Mouse (Mus musculus) lung, embryonic 16.5 days (tissue): ENCODE data around the gene Ankrd50. TPM values are rescaled to one million over a fixed set of nuclear protein-coding genes. Genes with fewer than 3 reads are reported as not detected.

Source experiments
- ATAC-seq: fragments of 200-750 bp; cut with Nextera tagmentation; 2 replicates; pipeline ENCODE4 v1.8.0; 2017; ENCODE audit warnings: low read depth, mild to moderate bottlenecking, moderate library complexity
- H3K27ac ChIP-seq: fragments of 300-500 bp; sonication (generic); 2 replicates; pipeline ENCODE4 v1.5.1; 2014; ENCODE audit warnings: mild to moderate bottlenecking, control low read depth, low read length
- H3K27me3 ChIP-seq: fragments of 300-500 bp; sonication (generic); 2 replicates; pipeline ENCODE4 v1.6.1; 2014; ENCODE audit warnings: low read depth, low read length, mixed read lengths; ENCODE audit not compliant: control insufficient read depth, insufficient read depth
- H3K36me3 ChIP-seq: fragments of 300-500 bp; sonication (generic); 2 replicates; pipeline ENCODE4 v1.6.1; 2014; ENCODE audit warnings: low read length; ENCODE audit not compliant: control insufficient read depth, insufficient read depth
- H3K4me1 ChIP-seq: fragments of 300-500 bp; sonication (generic); replicated peaks from 2 replicates; pipeline ENCODE4 v1.6.1; 2014; ENCODE audit warnings: low read length, mixed read lengths; ENCODE audit not compliant: control insufficient read depth, insufficient read depth
- H3K4me2 ChIP-seq: fragments of 300-500 bp; sonication (generic); 2 replicates; pipeline ENCODE4 v1.6.1; 2014; ENCODE audit warnings: low read depth, low read length, control low read depth
- H3K4me3 ChIP-seq: fragments of 300-500 bp; sonication (generic); 2 replicates; pipeline ENCODE4 v1.5.1; 2014; ENCODE audit warnings: mild to moderate bottlenecking, low read length, control low read depth
- H3K9ac ChIP-seq: fragments of 300-500 bp; sonication (generic); 2 replicates; pipeline ENCODE4 v1.6.1; 2014; ENCODE audit warnings: low read length, control low read depth
- H3K9me3 ChIP-seq: fragments of 300-500 bp; sonication (generic); 2 replicates; pipeline ENCODE4 v1.6.1; 2016; ENCODE audit warnings: low read length; ENCODE audit not compliant: control insufficient read depth
- WGBS: fragments of 180-500 bp; shearing (Covaris S2); extraction: QIAGEN DNeasy Blood & Tissue Kit; methylation state at CpG from one replicate; pipeline ENCODE4 v1.1.7; 2014; 5-methylcytosine and 5-hydroxymethylcytosine counted together
- polyA plus RNA-seq: library from polyadenylated mRNA; unstranded; fragments of >200 nt; fragmentation: Nextera tagmentation; extraction: Ambion mirVana; gene quantifications from 2 replicates; pipeline ENCODE4 v1.2.1, GENCODE M21; 2015

Gene Ankrd50
- polyA plus RNA-seq, 1 experiment from 2014 or later: 17.1 TPM

DNA sequence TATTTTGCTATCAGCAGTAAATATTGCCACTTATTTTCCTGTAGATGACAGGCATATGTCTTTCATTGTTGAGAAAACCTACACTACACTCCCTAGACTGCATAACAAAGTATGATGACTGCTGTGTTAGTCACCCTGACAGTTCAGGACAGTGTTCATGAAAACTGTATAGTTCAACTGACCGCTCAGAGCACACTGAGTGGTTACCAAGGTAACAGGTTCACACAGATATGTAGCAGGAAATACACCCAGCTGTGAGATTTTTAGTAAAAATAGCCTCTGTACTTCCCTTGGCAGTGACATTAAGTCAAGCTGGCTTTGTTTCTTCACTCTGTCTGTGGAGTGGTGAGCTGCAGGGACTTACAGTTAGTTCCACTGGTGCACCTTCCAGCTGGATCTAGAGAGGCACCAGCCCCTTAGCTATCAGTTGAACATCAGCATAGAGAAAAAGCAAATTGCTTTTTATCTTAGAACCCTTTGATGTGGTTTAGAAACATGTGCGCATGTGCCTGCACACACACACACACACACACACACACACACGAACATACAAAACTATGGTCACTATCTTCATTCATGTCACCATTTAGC, 12.2 kb upstream of the Ankrd50 start:
- WGBS: 80% methylated on average over 3 of the region's 3 CpGs
- Histone ChIP-seq H3K27ac (no peak overlapping the region), H3K4me2 (no peak overlapping the region), H3K27me3 (no peaks in the 10 kb centered on the region), H3K4me1 (no peaks in the 10 kb centered on the region), H3K9ac (no peak overlapping the region), H3K36me3 (no peaks in the 10 kb centered on the region), H3K9me3 (no peaks in the 10 kb centered on the region), H3K4me3 (no peak overlapping the region)
- no peak for ATAC-seq

DNA sequence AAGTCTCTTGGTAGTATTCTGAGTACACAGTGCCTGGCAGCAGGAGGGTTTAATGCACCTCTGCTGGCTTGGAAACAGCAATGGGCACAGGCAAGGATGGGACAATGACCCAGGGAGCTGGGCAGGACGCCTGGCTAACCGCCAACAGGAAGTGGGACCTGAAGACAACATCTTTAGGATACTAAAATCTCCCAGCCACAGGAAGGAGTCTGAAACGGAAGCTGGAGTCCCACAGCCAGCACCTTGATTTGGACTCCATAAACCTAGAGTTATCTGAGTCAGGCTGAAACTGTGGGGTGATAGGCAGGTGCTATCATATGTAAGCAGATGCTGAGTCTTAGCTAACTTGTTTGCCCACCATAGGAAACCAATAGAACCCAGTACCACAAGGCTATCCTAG, 7.1 kb upstream of the Ankrd50 start:
- WGBS: 52% methylated on average over 3 of the region's 3 CpGs
- Histone ChIP-seq H3K36me3 (no peaks in the 10 kb centered on the region), H3K4me3 (no peak overlapping the region), H3K4me2 (no peak overlapping the region), H3K9ac (no peak overlapping the region), H3K4me1 (no peaks in the 10 kb centered on the region; the same call in 1 of the 2 replicates), H3K27me3 (no peaks in the 10 kb centered on the region), H3K9me3 (no peaks in the 10 kb centered on the region), H3K27ac (no peak overlapping the region)
- ATAC-seq: no peak

GRCm38 (mm10) chr3:38491236-38491635, 6.6 kb upstream of the Ankrd50 start:
- Histone ChIP-seq H3K4me2 (no peak overlapping the region), H3K9me3 (no peaks in the 10 kb centered on the region), H3K4me1 (no peaks in the 10 kb centered on the region; the same call in 1 of the 2 replicates), H3K27me3 (no peaks in the 10 kb centered on the region), H3K9ac (no peak overlapping the region), H3K27ac (no peak overlapping the region), H3K4me3 (no peak overlapping the region), H3K36me3 (no peaks in the 10 kb centered on the region)
- 74% methylated on average over 3 of the region's 3 CpGs for WGBS
- no peak for ATAC-seq

DNA sequence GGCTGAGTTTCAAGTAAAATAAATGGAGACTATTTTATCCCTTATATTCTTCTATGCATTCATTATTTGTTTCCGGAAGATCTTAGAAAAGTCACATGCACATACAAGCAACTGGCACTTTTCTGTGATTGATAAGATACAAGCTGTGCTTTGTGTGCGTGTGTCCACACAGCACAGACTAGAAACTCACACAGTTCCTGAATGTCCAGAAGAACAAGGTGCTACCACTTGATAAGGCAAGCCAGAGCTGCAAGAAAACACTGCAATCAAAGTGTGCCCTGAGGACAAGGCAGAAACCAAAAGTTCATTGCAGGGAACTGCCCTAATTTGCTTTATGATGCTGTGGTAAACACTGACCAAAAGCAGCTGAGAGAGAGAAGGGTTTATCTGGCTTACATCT, 6.1 kb upstream of the Ankrd50 start:
- no peaks in the 10 kb centered on the region; the same call in 1 of the 2 replicates for H3K4me1 ChIP-seq
- H3K36me3 ChIP-seq: no peaks in the 10 kb centered on the region
- H3K27ac ChIP-seq: no peak overlapping the region
- no peak overlapping the region for H3K4me2 ChIP-seq
- ATAC-seq: no peak
- no peaks in the 10 kb centered on the region for H3K27me3 ChIP-seq
- no peak overlapping the region for H3K9ac ChIP-seq
- H3K9me3 ChIP-seq: no peaks in the 10 kb centered on the region
- H3K4me3 ChIP-seq: no peak overlapping the region
- 56% methylated on average over 2 of the region's 2 CpGs for WGBS

DNA sequence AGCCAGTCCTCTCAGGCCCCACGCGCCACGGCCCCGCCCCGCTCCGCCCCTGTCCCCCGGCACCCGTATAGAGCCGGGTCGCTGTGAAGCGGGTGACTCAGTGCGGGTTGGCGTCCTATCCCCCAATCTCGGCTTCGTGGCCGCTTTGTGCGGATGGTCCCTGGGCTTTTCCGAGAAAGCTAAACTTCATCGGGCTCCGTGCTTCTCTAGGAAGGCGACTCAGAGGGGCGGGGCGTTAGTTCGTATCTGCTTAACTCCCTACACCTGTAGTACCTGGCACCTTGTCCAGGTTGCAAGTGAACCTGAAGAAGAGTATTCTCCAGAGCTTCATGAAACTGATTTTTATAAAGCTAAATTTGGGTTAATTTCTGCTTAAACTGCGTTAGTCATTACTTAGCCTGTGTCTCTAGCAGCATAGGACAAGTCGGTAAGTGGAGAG, 482 bp upstream of the Ankrd50 start:
- ATAC-seq: no peak; the same call in 1 of the 2 replicates
- Histone ChIP-seq H3K36me3 (peaks cover 6% of the 10 kb centered on the region; the same call in 1 of the 2 replicates), H3K9ac (peak overlapping the region; percentile 69), H3K4me2 (peak overlapping the region; percentile 69), H3K9me3 (no peaks in the 10 kb centered on the region), H3K4me3 (peak overlapping the region; percentile 98), H3K4me1 (peaks cover 27% of the 10 kb centered on the region), H3K27ac (peak overlapping the region; percentile 76), H3K27me3 (no peaks in the 10 kb centered on the region)
- WGBS: 3% methylated on average over 26 of the region's 26 CpGs

DNA sequence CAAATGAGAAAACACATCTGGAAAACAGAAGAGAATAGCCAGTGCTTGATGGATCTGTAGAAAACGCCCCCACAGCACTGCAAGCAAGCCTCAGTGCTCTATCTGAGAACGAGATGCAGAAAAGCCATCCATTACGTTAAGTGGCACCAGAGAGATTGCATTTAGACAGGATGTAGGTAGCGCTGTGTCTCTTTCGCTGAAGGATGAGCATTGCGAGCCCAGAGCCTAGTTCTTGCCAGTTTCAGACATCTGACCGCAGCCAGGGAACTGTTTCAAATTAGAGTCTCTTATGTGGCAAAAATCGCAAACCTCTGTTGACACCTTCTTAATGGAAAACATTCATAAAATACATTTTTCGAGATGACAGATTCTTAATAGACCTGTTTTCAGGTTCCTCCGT, 1.1 kb downstream of the Ankrd50 start:
- no peak for ATAC-seq
- H3K9ac ChIP-seq: peak overlapping the region; percentile 99
- no peak overlapping the region for H3K27ac ChIP-seq
- peaks cover 8% of the 10 kb centered on the region; the same call in 1 of the 2 replicates for H3K36me3 ChIP-seq
- peak overlapping the region; percentile 83 for H3K4me2 ChIP-seq
- 15% methylated on average over 10 of the region's 10 CpGs for WGBS
- H3K27me3 ChIP-seq: no peaks in the 10 kb centered on the region
- H3K4me3 ChIP-seq: peak overlapping the region; percentile 98
- peaks cover 32% of the 10 kb centered on the region for H3K4me1 ChIP-seq
- H3K9me3 ChIP-seq: no peaks in the 10 kb centered on the region

DNA sequence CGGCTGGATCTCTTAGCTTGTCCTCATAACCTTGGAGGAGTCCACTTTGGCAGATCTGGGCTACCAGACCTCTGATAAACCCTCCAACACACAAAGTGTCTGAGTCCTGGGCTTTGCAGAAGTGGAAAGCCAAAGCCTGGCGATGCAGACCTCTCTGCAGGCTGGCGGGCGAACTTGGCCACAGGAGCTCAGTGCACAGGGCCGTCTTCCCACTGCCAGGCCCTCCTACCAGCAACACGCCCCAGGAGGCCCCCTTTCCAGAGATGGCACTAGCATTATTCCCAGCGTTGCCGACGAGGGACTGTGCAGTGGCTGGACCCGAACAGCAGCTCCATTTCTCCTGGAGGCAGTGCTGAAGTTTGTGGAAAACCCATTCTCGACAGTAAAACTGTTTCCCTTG, 1.9 kb downstream of the Ankrd50 start:
- H3K36me3 ChIP-seq: peaks cover 8% of the 10 kb centered on the region; the same call in 1 of the 2 replicates
- peaks cover 32% of the 10 kb centered on the region for H3K4me1 ChIP-seq
- no peaks in the 10 kb centered on the region for H3K27me3 ChIP-seq
- no peaks in the 10 kb centered on the region for H3K9me3 ChIP-seq
- H3K4me2 ChIP-seq: peak overlapping the region; percentile 83
- 26% methylated on average over 11 of the region's 11 CpGs for WGBS
- ATAC-seq: no peak
- H3K9ac ChIP-seq: peak overlapping the region; percentile 99
- 0 out of 2 replicates have a peak overlapping the region, but pooled peaks have one; percentile 16 for H3K27ac ChIP-seq
- peak overlapping the region; percentile 98 for H3K4me3 ChIP-seq

DNA sequence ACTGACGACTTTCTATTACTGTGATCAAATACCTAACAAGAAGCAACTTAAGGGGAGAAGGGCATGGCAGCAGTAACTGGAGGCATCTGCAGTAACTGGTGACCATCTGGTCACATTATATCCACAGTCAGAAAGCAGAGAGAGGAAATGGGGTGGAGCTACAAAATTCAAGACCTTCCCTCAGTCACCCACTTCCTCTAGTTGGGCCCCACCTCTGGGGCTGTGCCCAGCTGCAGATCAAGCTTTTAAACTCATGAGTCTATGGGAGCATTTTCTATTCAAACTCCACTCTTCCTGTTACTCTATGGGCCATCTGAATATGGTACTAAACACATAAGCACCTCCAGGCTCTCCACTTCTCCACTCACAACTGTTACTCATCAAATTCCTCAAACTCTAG, 3.5 kb downstream of the Ankrd50 start:
- H3K4me3 ChIP-seq: peak overlapping the region; percentile 27; the same call in 1 of the 2 replicates
- no peak for ATAC-seq

DNA sequence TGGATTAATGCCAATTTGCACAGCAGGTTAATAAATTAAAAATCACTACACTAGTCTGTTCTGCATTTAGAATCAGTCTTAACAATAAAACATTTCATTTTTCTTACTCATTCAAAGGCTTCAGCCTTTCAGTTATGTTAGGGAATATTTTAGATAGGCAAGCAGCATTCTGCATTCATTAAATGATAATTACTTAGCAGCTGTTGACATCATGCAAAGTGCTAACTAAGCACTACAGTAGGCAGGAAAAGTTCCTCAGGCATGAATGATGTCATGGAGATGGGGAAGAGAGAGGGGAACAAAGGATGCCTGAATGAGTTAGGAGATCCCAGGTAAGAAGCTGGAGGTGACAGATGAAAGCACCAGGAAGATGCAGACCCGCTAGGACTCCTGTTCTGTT, 6.7 kb downstream of the Ankrd50 start:
- no peak overlapping the region for H3K27ac ChIP-seq
- peaks cover 25% of the 10 kb centered on the region for H3K4me1 ChIP-seq
- WGBS: 86% methylated on average over 1 of the region's 1 CpGs
- H3K9me3 ChIP-seq: no peaks in the 10 kb centered on the region
- H3K4me2 ChIP-seq: no peak overlapping the region
- no peak overlapping the region for H3K4me3 ChIP-seq
- ATAC-seq: no peak
- no peaks in the 10 kb centered on the region for H3K27me3 ChIP-seq
- H3K9ac ChIP-seq: no peak overlapping the region
- H3K36me3 ChIP-seq: peaks cover 10% of the 10 kb centered on the region; the same call in 1 of the 2 replicates

More for the DNA sequence above, 3.5 kb downstream of the Ankrd50 start:
- H3K9me3 ChIP-seq: no peaks in the 10 kb centered on the region
- no peak overlapping the region for H3K27ac ChIP-seq
- peaks cover 32% of the 10 kb centered on the region for H3K4me1 ChIP-seq
- H3K36me3 ChIP-seq: peaks cover 10% of the 10 kb centered on the region; the same call in 1 of the 2 replicates
- no peaks in the 10 kb centered on the region for H3K27me3 ChIP-seq
- 71% methylated on average over 1 of the region's 1 CpGs for WGBS
- no peak overlapping the region for H3K9ac ChIP-seq
- peak overlapping the region; percentile 42 for H3K4me2 ChIP-seq
